9 mouse cellular contexts compared by ENCODE assay signal in the genomic region with DNA sequence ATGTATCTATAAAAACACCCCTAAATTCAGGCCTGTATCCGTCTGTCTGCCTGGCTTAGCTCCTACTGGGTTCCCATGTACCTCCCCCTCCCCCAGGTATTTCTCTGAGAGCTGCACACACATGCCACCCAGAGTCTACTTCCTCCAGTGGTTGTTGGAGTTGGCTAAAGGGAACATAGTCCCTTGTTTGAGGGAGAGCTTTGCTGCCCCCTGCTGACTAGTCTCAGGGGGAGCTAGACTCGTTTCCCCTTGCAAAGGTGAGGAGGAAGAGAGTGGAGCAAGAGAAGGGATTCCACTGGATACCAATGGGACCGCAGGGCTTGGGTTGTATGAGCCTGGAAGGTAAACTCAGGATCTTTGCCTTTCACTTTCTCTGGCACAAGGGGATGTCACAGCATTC. TPM values are rescaled to one million over a fixed set of nuclear protein-coding genes. Genes with fewer than 3 reads are reported as not detected.
DNase-seq lines count a peak whose midpoint lies in the region; TF ChIP-seq lines count a peak whose summit lies in the region.
"Had no signal": no experiment of that assay in that cellular context is flagged by ENCODE, and none has a peak within 500 bp of the region (broad histone marks: within the 10 kb centered on the region; RNA-seq: fewer than 3 reads in every experiment).

No protein-coding gene starts in this region.

- no peak overlapping the region for H3ac ChIP-seq in C2C12 (ENCODE audit: control insufficient read depth, insufficient read length, low read depth)

- H3K36me3 ChIP-seq in C2C12 (ENCODE audit: control insufficient read depth, insufficient read depth), result no peaks in the 10 kb centered on the region

- H3K27me3 ChIP-seq in C2C12 (ENCODE audit: control insufficient read depth, insufficient read depth, insufficient read length), result peaks cover 42% of the 10 kb centered on the region

- peak; percentile 80 for DNase-seq in adrenal gland, adult 2 months
- DNase-seq in embryo, embryonic 10 days (ENCODE audit: low spot score), result peak; percentile 86
- peak; percentile 29 to 45 for DNase-seq in gastrocnemius, postnatal 36 days
- DNase-seq in kidney, postnatal 36 days, result peak; percentile 65 to 86
- DNase-seq in lung, adult 18-20 months, result peak; percentile 33 to 53
- peak; percentile 44 for DNase-seq in retina, adult 2 months (ENCODE audit: low read depth, low spot score)
- DNase-seq in thymus, postnatal 4 days, result peak; percentile 69

- H3K79me2 ChIP-seq in C2C12 (ENCODE audit: control insufficient read depth, insufficient read depth), result no peaks in the 10 kb centered on the region

- intact Hi-C loops in gastrocnemius, postnatal 36 days (cut with DNase I), result loop anchor here (2.0 kb wide), 1 partner anchor 170 kb away; no protein-coding TSS in a partner anchor

- TF ChIP-seq CTCF in C2C12 (IDR thresholded peaks at IDR 0.05; ENCODE audit: control insufficient read depth, insufficient read depth, insufficient read length), result peak; percentile 29

- H3K4me3 ChIP-seq in C2C12 (ENCODE audit: insufficient read depth, poor library complexity, severe bottlenecking), result no peak overlapping the region

- no peaks in the 10 kb centered on the region for H3K79me3 ChIP-seq in C2C12 (ENCODE audit: low read depth)

TF ChIP-seq in C2C12, 6 proteins besides CTCF, POLR2A, EP300 and RAD21:
- TF ChIP-seq MAX (IDR thresholded peaks at IDR 0.05), result no peak
- no peak for TF ChIP-seq USF1 (IDR thresholded peaks at IDR 0.05; ENCODE audit: low read depth)
- no peak for TF ChIP-seq MYOG (IDR thresholded peaks at IDR 0.05; ENCODE audit: control insufficient read depth, extremely low read depth, insufficient read length)
- no peak for TF ChIP-seq MYOD1 (IDR thresholded peaks at IDR 0.05; ENCODE audit: control insufficient read depth, insufficient read length, low read depth)
- no peak for TF ChIP-seq FOSL1 (IDR thresholded peaks at IDR 0.05; ENCODE audit: insufficient read depth, low read length, poor library complexity, severe bottlenecking)
- no peak for TF ChIP-seq CEBPB (IDR thresholded peaks at IDR 0.05; ENCODE audit: low read depth)

RNA-seq across cellular contexts. Expression of a gene that starts 40.1 kb away (rescaled TPM):
- not detected for polyA plus RNA-seq in C2C12 (2012; fragmentation: generic; extraction: Trizol)
- not detected for total RNA-seq in adrenal gland, adult 2 months (2021)
- 0.67 TPM in 1 of 2 replicates, not detected in the other for polyA plus RNA-seq in adrenal gland, adult 2 months (2012; rRNA removed)
- not detected for total RNA-seq in gastrocnemius, postnatal 36 days (2021)
- total RNA-seq: neutrophil, adult 5-6 weeks had no signal
